Mouse (Mus musculus) neural tube, embryonic 11.5 days (tissue): Measurements from ENCODE around the gene Pias4. TPM values are rescaled to one million over a fixed set of nuclear protein-coding genes. Genes with fewer than 3 reads are reported as not detected.

ENCODE experiments used
- ATAC-seq: fragments of 200-750 bp; cut with Nextera tagmentation; 2 replicates; pipeline ENCODE4 v1.8.0; 2017; ENCODE audit warnings: moderate number of reproducible peaks, mild to moderate bottlenecking, moderate TSS enrichment, moderate library complexity; ENCODE audit not compliant: insufficient read depth, low FRiP score, low TSS enrichment
- DNase-seq: peaks from one replicate; pipeline ENCODE4 v3.0.0-alpha.2; 2015; ENCODE audit warnings: low spot score
- H3K27ac ChIP-seq: fragments of 300-500 bp; sonication (generic); 2 replicates; pipeline ENCODE4 v1.5.1; 2014; ENCODE audit warnings: low read depth, mild to moderate bottlenecking, low read length
- H3K27me3 ChIP-seq: fragments of 300-500 bp; sonication (generic); 2 replicates; pipeline ENCODE4 v1.6.1; 2014; ENCODE audit warnings: mild to moderate bottlenecking, low read length, mixed read lengths; ENCODE audit not compliant: control insufficient read depth, insufficient read depth
- H3K36me3 ChIP-seq: fragments of 300-500 bp; sonication (generic); 2 replicates; pipeline ENCODE4 v1.6.1; 2014; ENCODE audit warnings: mild to moderate bottlenecking, low read length, moderate library complexity, mixed read lengths; ENCODE audit not compliant: control insufficient read depth, insufficient read depth
- H3K4me1 ChIP-seq: fragments of 300-500 bp; sonication (generic); 2 replicates; pipeline ENCODE4 v1.6.1; 2014; ENCODE audit warnings: low read length, mixed read lengths; ENCODE audit not compliant: control insufficient read depth, insufficient read depth
- H3K4me2 ChIP-seq: fragments of 300-500 bp; sonication (generic); 2 replicates; pipeline ENCODE4 v1.6.1; 2014; ENCODE audit warnings: low read depth, mild to moderate bottlenecking, moderate library complexity
- H3K4me3 ChIP-seq: fragments of 300-500 bp; sonication (generic); 2 replicates; pipeline ENCODE4 v1.5.1; 2014; ENCODE audit warnings: low read depth, low read length
- H3K9ac ChIP-seq: fragments of 300-500 bp; sonication (generic); 2 replicates; pipeline ENCODE4 v1.6.1; 2014; ENCODE audit warnings: mild to moderate bottlenecking, low read length
- H3K9me3 ChIP-seq: fragments of 300-500 bp; sonication (generic); 2 replicates; pipeline ENCODE4 v1.6.1; 2016; ENCODE audit warnings: low read length; ENCODE audit not compliant: control insufficient read depth
- WGBS: fragments of 180-500 bp; shearing (Covaris S2); extraction: QIAGEN DNeasy Blood & Tissue Kit; methylation state at CpG from one replicate; pipeline ENCODE4 v1.1.7; 2014; 5-methylcytosine and 5-hydroxymethylcytosine counted together
- polyA plus RNA-seq: library from polyadenylated mRNA; unstranded; fragments of >200 nt; fragmentation: Nextera tagmentation; extraction: Ambion mirVana; gene quantifications from 2 replicates; pipeline ENCODE4 v1.2.1, GENCODE M21; 2014

Pias4 gene
- polyA plus RNA-seq, 1 experiment from 2014 or later = 68.3 TPM

DNA sequence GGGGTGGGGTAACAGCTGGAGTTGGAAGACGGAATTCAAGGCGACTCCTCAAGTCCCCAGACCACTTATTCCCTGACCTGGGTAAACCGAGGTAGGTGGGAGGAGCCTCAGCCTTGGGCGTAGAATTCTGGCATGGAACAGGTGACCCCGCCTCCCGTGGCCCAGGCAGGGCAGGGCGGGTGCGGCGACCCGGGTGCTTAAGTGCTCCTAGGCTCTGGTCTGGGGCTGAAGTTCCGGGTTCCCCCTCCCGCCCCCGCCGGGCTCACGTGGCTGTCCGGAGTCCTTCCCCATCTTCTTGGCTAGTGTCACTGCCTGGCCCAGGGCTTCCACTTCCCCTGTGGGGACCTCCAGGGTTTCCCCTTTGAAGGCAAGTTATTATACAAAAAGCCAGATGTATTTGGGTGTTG is 33.5 kb downstream of the Pias4 start:
- peaks cover 21% of the 10 kb centered on the region for H3K4me1 ChIP-seq
- no peak for ATAC-seq
- peaks cover 40% of the 10 kb centered on the region for H3K27me3 ChIP-seq
- H3K4me2 ChIP-seq = no peak overlapping the region
- no peak overlapping the region for H3K27ac ChIP-seq
- no peak overlapping the region for H3K9ac ChIP-seq
- 2% methylated on average over 16 of the region's 16 CpGs for WGBS
- no peaks in the 10 kb centered on the region for H3K36me3 ChIP-seq
- H3K4me3 ChIP-seq = no peak overlapping the region
- no peaks in the 10 kb centered on the region for H3K9me3 ChIP-seq
- no peak for DNase-seq

DNA sequence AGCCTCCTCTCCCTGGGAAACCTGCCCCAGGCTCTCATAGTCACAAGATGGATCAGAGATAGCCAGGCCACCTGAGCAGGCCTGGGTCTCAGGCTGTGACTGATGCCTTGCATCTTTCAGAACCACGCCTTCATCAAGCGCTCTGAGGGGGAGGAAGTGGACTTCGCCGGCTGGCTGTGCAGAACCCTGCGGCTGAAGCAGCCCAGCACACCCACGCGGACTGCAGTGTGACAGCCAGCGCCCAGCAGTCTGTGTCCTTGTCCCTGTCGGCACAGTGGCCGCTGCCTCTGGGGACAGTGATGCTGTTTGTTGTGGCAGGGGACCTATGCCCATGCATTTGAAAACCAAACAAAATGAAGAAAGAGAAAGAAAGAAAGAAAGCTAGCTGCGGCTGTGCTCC is 44.2 kb downstream of the Pias4 start:
- H3K27ac ChIP-seq = no peak overlapping the region
- H3K4me3 ChIP-seq = no peak overlapping the region
- peaks cover 30% of the 10 kb centered on the region for H3K36me3 ChIP-seq
- H3K9me3 ChIP-seq = no peaks in the 10 kb centered on the region
- WGBS = 91% methylated on average over 11 of the region's 11 CpGs
- DNase-seq = no peak
- H3K4me2 ChIP-seq = no peak overlapping the region
- ATAC-seq = no peak
- no peaks in the 10 kb centered on the region for H3K4me1 ChIP-seq
- no peak overlapping the region for H3K9ac ChIP-seq
- peaks cover 3% of the 10 kb centered on the region for H3K27me3 ChIP-seq

DNA sequence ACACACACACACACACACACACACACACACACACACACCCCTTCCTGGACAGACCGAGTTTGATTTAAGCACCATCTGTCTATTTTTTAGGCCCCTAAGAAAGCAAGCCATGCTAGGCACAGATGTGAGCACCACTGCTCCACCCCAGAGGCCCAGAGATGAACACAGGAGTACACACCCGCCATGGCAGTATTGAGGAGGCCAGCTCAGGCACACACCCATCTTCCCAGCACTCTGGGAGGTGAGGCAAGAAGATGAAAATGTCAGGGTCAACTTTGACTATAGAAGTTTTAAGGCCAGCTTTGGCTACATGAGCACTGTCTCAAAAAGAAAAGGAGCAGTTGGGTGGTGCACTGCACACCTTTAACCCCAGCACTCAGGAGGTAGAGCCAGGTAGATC is 44.8 kb downstream of the Pias4 start:
- Histone ChIP-seq H3K9ac (no peak overlapping the region), H3K4me2 (no peak overlapping the region), H3K36me3 (peaks cover 33% of the 10 kb centered on the region), H3K4me1 (no peaks in the 10 kb centered on the region), H3K27ac (no peak overlapping the region), H3K27me3 (no peaks in the 10 kb centered on the region), H3K4me3 (no peak overlapping the region), H3K9me3 (no peaks in the 10 kb centered on the region)
- no peak for ATAC-seq
- WGBS = 89% methylated on average over 2 of the region's 2 CpGs
- no peak for DNase-seq

DNA sequence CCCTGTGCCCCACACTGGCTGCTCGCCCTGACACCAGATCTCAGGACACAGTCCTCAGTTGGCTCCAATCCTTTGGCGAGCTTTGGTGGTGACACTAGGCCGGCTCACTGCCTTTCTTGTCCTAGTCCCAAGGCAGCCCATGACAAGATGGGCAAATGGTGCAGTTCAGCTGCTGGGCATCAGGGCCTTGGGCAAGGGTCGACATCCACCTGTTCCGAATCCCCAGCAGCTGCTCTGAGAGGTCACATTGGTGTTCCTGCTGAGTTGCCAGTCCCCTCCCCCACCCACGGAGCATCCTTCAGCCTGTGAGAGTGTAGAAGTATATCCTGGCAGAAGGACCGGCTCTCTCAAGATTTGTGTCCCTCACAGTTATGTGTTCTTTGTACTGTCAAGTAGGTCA is 47.1 kb downstream of the Pias4 start:
- ATAC-seq (no peak), DNase-seq (no peak)
- WGBS = 84% methylated on average over 7 of the region's 7 CpGs
- Histone ChIP-seq H3K4me3 (no peak overlapping the region), H3K4me2 (no peak overlapping the region), H3K27me3 (no peaks in the 10 kb centered on the region), H3K9me3 (no peaks in the 10 kb centered on the region), H3K27ac (no peak overlapping the region), H3K36me3 (peaks cover 41% of the 10 kb centered on the region), H3K4me1 (no peaks in the 10 kb centered on the region), H3K9ac (no peak overlapping the region)

DNA sequence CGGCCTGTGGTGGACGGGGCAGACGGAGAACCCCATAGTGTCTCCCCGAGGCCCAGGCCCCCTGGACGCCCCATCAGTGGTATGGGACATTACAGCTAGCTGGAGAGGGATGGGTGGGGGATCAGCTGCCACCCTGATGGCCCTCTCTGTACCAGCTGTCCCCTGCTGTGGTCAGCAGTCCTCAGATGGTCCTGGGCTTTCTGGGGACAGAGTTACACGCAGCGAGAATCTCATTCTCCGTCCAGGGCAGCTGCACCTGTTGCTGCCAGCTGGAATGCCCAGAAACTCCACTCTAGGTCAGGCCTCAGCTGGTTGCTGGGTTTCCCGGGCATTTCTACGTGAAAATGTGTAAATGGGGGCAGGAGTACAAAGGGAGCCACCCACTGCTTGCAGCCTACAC is 48.1 kb downstream of the Pias4 start:
- H3K4me3 ChIP-seq = no peak overlapping the region
- ATAC-seq (no peak), DNase-seq (no peak)
- no peaks in the 10 kb centered on the region for H3K4me1 ChIP-seq
- H3K9ac ChIP-seq = no peak overlapping the region
- H3K4me2 ChIP-seq = no peak overlapping the region
- WGBS = 98% methylated on average over 10 of the region's 10 CpGs
- H3K27me3 ChIP-seq = no peaks in the 10 kb centered on the region
- no peak overlapping the region for H3K27ac ChIP-seq
- H3K36me3 ChIP-seq = peaks cover 50% of the 10 kb centered on the region
- no peaks in the 10 kb centered on the region for H3K9me3 ChIP-seq

DNA sequence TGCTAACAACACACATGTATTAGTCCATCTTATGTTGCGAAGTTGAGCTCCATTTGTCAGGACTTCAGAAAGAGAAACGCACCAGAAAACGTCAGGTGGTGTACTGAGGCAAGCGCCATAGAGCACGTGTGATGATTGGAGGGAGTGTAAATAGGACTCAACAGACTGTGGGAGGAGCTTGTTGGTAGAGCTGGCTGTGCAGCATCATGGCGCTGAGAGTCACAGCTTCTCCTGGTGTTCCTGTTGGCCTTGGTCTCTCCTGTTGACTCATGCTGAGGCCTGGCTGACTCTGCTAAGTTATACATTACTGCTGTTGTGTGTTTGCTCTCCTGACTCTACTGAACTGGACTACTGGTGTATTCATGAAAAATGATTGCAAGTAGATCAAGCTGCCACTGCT is 54.8 kb downstream of the Pias4 start:
- Histone ChIP-seq H3K36me3 (peaks cover 41% of the 10 kb centered on the region), H3K4me3 (no peak overlapping the region), H3K9me3 (no peaks in the 10 kb centered on the region), H3K27ac (no peak overlapping the region), H3K27me3 (no peaks in the 10 kb centered on the region), H3K4me2 (no peak overlapping the region), H3K9ac (no peak overlapping the region), H3K4me1 (no peaks in the 10 kb centered on the region)
- WGBS = 99% methylated on average over 6 of the region's 6 CpGs
- no peak for DNase-seq
- no peak for ATAC-seq

DNA sequence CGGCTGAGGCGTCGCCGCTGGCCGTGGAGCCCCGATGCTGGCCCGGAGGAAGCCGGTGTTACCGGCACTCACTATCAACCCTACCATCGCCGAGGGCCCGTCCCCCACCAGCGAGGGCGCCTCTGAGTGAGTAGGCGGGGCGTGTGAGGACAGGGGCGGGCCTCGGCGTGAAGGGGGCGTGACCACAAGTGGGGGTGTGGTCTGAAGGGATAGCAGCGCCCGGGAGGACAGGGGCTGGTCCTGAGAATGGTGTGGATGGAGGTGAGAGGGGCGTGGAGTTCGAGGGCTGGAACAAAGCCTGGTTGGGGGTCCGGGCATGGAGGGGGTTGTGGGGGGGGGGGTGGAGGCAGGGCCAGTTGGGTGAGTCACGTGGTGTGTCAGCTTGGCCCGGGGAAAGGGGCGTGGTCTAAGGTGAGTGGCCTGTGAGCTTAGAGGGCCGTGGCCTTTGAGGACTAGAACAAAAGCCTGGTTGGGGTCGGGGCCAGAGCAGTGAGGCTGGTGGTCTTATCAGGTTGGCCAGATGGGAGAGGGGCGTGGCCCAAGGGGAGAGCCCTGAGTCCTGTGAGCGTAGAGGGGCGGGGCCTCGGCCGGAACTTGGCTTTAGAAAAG is 61.5 kb downstream of the Pias4 start:
- Histone ChIP-seq H3K27me3 (no peaks in the 10 kb centered on the region), H3K9me3 (no peaks in the 10 kb centered on the region), H3K36me3 (peaks cover 11% of the 10 kb centered on the region), H3K4me3 (peak overlapping the region; percentile 87), H3K4me1 (peaks cover 5% of the 10 kb centered on the region), H3K27ac (peak overlapping the region; percentile 99), H3K4me2 (peak overlapping the region; percentile 67), H3K9ac (peak overlapping the region; percentile 96)
- ATAC-seq (peak; percentile 91), DNase-seq (peak; percentile 90)
- under 1% methylated on average over 32 of the region's 35 CpGs for WGBS

DNA sequence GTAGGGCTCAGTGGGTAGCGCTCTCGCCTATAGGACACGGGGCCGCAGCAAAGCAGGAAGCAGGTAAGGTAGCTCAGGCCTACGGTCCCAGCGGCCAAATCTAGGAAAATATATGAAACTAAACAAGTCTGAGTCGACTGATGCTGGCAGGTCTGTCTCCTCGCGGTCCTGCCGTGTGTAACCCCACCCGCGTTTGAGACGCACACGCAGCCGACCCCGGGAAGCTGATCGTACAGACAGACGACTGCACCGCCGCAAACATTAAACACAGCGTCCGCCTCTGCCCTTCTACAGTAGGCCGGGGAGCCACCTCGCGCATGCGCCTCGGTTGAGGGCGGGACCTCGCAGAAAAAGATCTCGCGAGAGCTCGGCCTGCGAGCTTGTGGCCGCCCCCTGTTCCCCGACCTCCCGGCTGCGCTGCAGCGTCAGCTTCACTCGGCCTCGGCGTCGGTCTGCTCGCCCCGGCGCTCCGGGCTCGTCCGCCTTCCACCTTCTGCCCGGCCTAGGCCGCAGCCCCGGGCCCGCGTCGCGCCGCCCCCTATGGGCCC is 62.1 kb downstream of the Pias4 start, which contains the start of gene Map2k2:
Map2k2 (plus strand) TSS at position 351 of the 548 bp plus-strand sequence.
- DNase-seq = peak; percentile 97
- Histone ChIP-seq H3K27me3 (no peaks in the 10 kb centered on the region), H3K4me1 (peaks cover 5% of the 10 kb centered on the region), H3K27ac (peak within 1 kb of the TSS; percentile 99), H3K4me2 (peak within 1 kb of the TSS; percentile 67), H3K9me3 (no peaks in the 10 kb centered on the region), H3K4me3 (peak within 1 kb of the TSS; percentile 87), H3K36me3 (peaks cover 9% of the 10 kb centered on the region), H3K9ac (peak within 1 kb of the TSS; percentile 96)
- ATAC-seq = peak; percentile 90
- WGBS = under 1% methylated on average over 56 of the region's 56 CpGs
